Mouse (Mus musculus) cerebellum, adult 9-10 months (tissue): Measurements from ENCODE around the gene Orc6.
A peak's percentile ranks its signal among the peaks of the same experiment; 100 is the strongest.

Experiments used
- DNase-seq: peaks from one replicate; pipeline ENCODE4 v3.0.0; 2022

Orc6 gene

GRCm38 (mm10) chr8:85299434-85300077 is at the start of gene Orc6, which contains the start of gene Vps35:
Gene Orc6, plus strand, starts transcription at chr8:85299632.
Gene Vps35, minus strand, starts transcription at chr8:85299802.
- DNase-seq: peak; percentile 96

DNA sequence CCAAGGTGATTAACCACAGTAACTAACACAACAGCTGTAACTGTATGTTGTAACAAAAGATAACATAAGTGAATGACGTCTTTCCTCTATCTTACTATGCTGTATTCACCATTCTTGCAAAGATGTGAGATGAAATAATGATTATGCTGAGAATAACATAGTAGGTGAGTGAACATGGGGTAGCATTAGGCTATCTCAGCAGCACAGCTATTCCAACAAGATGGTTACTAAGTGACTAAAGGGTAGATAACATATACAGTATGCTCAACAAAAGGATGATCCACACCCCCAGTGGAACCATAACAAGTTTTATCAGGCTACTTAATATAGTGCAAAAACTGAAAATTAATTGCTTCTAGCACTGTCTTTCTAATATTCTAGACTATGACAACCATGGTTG is 12.6 kb upstream of the Orc6 start:
- DNase-seq: no peak

DNA sequence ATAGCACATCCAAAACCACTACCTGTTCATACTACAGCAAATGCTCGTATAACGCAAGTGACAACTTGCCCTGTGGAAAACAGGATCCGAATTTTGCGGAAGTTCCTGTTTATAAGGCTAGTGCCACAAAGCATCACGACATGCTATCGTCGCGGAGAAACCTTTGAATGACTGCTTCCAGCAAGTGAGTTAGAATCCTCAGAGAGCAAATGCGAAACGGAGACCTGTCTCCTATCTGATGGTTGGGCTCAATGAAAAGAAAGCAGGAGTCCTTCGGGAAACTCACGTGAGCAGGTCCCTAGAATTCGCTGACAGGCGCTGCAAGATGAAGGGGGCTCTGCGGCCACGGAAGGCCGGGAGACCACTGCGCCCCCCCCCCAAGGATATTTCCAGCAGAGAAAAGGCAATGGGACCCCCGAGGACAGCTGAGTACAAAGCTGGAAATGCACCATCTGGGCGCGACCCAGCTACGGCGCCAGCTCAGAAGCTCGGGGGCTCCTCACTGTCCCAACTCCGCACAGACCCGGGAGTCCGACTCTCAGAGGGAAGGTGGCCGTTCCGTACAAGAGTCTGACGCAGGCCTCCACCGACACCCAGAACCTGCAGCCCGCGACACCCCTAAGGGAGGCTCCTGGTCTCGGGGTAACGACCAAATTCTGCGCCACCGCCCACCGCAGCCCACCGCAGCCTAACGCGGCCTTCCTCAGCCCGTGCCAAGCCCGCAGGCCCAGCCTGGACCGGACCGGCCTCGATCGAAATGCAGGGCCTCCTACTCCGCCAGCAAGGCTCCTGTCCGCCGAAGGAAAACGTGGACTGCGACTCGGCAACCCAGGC is 615 bp upstream of the Orc6 start:
- no peak for DNase-seq

- DNase-seq: no peak
Measured at GRCm38 (mm10) chr8:85301941-85302340, 2.5 kb downstream of the Orc6 start.

DNA sequence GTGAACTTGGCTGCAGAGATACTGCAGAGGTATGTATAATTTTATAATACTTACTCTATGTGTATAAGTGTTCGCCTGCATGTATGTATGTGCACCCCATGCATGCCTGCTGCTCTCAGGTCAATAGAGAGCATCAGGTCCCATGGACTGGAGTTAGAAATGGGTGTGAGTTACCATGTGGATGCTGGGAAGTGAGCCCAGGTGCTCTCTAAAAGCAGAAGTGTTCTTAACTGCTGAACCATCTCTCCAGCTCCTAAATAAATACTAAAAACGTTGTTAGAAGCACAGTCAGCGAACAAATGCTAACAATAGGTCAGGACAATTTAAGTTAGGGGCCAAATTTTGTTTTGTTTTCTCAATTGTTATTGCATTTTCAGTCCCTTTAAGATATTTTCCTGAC is 3.5 kb downstream of the Orc6 start:
- DNase-seq: no peak

DNA sequence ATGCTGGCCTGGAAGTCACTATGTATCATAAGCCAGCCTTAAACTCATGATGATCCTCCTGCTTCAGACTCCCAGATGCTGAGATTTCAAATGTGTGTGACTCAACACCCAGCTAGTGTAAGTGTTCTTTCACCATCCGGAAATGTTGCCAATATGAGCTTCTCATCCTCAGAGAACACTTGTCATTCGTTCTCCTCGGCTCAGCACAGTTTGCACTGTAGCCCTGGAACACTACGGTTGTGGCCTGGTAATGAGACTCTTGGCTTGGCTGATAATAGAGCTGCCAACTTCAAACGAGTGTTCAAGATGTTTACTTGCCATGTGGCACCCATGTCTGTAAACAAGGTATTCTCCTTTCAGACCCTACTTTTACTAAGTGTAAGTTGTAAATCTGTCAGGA is 4.1 kb downstream of the Orc6 start:
- DNase-seq: no peak

- DNase-seq: no peak
Measured at GRCm38 (mm10) chr8:85308564-85308963, 9.1 kb downstream of the Orc6 start.

DNA sequence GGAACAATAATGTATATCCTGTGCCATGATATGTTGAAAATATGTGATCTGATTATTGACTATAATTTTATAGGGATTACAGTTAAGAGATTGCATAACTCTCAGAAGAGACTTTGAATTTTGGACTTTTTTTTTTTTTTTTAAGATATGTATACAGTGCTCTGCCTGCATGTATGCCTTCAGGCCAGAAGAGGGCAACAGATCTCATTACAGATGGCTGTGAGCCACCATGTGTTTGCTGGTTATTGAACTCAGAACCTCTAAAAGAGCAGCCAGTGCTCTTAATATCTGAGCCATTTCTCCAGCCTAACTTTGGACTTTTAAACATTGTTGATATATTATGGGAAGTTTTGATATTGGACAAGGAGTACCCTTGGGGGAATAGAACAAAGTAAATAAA is 12.3 kb downstream of the Orc6 start:
- no peak for DNase-seq

GRCm38 (mm10) chr8:85313036-85313435 is 13.6 kb downstream of the Orc6 start:
- no peak for DNase-seq

DNA sequence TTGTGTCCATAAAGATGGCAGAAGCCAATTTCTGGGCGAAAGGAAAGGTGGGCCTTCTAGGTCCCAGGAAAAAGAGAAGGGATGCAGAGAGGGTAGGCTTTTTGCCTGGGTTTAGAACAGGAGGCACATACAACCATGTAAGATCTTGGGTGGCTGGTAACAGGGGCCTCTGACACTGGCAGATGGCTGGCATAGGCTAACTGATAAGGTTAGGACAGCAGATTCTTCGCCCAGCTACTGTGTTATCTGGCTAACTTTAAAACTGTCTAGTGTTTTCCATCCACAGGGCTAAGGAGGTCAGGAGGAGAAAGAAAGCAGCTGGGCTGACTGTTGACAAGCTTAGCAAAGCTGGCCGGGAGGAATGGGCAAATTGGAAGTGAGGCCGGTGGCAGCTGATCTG is 19.1 kb downstream of the Orc6 start:
- no peak for DNase-seq

DNA sequence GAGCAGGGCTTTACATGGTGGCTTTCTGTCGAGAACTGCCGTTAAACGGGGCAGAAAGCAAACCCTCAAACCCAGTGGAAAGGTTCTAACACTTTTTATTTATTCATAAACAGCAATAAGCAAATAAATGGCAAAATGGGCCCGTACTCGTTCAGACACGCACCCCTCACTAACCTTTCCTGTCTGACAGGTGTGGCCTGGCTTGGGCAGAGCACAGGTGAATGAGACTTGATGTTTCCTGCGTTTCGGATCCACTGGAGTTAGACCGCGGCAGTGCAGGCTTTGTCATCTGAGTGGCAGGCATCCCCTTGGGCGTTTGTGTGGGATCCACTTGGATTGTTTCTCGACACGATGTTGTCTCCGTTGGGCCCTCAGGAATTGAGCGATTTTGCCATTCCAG is 22.5 kb downstream of the Orc6 start:
- DNase-seq: no peak

- no peak for DNase-seq
Measured at GRCm38 (mm10) chr8:85323084-85323483, 23.7 kb downstream of the Orc6 start.

DNA sequence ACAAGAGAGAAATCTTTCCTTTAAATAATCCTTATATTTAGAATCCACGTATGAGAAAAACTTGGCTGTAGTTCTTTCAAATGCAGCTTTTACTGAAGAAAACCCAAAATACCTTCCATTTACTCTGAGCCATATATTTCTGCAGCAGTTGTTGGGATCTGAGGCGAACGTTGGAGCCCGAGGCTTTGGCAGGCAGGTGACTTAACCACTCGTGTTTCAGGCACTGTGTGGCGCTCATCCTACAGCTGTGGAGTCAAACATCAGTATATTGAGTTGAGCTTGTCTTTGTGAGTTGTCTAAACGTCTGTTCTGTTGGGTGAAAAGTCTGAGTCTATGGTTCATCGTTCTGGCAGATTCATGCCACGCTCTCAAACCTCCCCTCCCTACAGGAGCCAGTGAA is 27.6 kb downstream of the Orc6 start:
- DNase-seq: no peak

- DNase-seq: no peak
Measured at GRCm38 (mm10) chr8:85329506-85329905, 30.1 kb downstream of the Orc6 start.

DNA sequence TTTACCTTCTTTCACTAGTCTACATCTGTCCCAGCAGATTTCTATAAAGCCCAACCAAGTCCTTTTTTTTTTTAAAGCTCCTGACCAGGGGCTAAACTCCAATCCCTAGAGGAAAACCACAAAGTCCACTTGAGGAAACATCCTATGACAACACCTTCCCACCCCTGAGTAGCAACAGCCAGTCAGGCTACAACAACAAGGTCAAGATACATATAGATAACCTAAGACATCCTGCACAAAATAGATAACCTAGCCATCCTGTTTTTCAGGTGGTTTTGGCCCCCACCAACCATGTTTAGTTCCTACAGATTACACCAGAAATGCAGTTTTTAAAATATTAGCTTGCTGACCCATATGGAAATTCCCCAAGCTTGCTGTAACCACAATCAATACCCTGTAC is 35.7 kb downstream of the Orc6 start:
- no peak for DNase-seq

DNA sequence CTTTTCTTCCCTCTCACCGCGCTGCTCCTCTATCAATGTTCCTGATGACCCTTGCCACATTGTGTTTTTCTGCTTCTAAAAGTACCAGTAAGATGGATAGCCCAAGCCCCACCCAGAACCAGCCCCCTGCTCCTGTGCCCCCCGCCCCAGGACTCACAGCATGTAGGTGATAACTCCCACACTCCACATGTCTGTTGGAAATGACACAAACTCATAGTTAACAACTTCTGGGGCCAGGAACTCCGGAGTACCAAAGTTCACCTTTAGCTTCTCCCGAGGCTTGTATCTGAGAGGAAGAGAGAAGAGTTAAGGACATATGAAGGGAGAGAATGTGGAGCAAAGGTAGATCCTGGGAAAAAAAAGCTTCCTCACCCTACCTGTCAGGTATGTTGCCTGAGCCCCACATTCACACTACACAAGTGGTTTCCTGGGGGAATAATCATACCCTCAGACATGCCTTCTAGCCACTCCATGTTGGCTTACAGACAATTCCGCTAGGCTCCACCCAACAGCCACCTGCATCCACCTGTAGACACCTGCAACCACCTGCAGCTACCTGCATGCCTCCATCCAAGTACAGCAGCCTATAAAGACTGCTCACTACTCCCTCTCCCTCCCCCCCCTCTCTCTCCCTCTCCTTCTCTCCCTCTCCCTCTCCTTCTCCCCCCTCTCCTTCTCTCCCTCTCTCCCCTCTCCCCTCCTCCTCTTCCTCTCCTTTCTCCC is 36.9 kb downstream of the Orc6 start:
- DNase-seq: no peak

GRCm38 (mm10) chr8:85337681-85338080 is 38.2 kb downstream of the Orc6 start:
- no peak for DNase-seq

DNA sequence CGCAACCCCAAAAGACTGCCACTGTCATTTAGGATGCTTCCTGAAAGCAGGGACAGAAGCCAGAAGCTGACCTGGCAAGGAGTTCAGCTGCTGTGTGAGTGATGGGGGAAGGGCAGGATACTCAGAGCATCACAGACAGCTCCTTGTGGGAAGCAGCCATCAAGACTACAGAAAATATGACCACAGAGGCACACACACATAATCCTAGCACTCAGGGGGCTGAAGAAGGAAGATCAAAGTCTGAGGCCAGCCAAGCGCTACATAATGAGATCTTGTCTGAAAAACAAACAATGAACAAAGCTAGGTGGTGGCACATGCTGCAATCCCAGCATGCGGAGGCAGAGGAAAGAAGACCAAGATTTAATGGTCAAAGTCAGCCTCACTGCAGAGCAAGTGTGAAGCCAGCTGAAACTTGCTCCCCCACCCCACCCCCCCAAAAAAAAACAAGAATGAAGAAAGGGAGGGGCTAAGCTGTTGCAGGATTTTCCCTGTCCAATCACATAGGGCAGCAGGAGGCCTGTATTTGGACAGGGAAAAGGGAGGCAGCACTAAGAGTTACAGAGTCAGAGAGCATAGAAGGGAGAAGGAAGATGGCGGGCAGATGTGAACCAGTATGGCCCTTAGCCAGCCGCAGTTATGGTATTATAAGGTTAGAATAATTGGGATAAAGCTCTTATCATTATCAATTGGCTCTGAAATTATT is 40.6 kb downstream of the Orc6 start:
- no peak for DNase-seq

DNA sequence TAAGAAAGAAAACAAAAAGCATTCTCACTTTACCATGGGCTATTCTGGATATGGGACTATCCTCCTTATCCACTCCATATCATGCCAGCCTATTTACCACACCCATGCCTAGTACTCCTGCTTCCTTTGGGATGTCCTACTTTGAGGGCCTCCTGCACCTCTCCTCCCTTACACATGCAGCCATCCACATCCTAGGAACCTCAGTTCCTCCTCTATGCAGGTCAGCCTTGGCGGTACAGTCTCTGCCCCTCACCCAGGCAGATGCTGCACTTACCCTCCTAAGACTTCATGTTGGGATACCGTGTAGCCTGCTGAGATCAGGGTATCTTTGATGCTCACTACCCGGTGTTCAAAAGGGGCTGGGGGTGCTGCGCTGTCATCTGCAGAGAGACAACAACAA is 53.9 kb downstream of the Orc6 start:
- no peak for DNase-seq
